Mouse (Mus musculus): ENCODE results near the gene Usp10.

DNA sequence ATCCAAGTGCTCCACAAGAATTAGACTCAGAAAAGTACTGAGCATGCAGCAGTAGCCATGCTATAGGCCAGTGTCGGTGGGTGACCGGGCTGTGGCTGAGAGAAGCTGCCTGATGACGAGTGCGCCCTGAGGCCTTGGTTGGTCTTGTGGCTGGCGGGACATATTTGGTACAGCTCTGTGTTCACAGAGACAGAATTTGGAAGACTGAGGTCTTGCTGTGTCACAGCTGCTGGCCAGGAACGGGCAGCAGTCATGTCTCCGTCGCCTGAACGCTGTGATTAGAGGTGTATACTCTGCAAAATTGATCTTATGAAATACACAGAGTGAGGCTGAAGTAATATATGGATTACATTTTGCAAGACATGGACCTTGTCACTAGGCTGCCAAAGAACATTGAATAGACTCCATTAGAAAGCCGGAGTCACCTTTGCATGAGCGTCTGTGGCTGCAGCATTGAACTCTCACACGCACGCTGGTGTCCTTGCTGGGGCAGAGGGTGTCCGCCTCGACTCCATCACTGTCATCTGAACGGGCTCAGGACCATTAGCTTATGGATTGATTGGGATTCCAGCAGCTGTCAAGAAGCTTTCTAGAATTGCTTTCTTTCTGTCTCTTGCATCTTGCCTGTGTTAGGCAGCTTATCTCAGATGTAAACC is 6.2 kb downstream of the Usp10 start:
- TF ChIP-seq POLR2A (IDR thresholded peaks at IDR 0.05; ENCODE audit: borderline replicate concordance, extremely low read depth, insufficient read depth, insufficient read length, poor library complexity, severe bottlenecking) (no peak), CTCF (IDR thresholded peaks at IDR 0.05; ENCODE audit: borderline replicate concordance, extremely low read depth, insufficient read depth, insufficient read length) (no peak)

Measured in brain, embryonic 14.5 days (tissue).